Mouse (Mus musculus) testis, adult 2 months (tissue): Measurements from ENCODE around the gene Gsta4. TPM values are rescaled to one million over a fixed set of nuclear protein-coding genes. Genes with fewer than 3 reads are reported as not detected.
"Not testable (repeated sequence)": the region's sequence is repeated elsewhere in the genome, so short reads cannot be mapped to it uniquely, and the experiment has no call there.

ENCODE experiments used
- H3K27ac ChIP-seq: fragments of 200-500 bp; 2 replicates; pipeline ENCODE4 v1.5.1; 2012; ENCODE audit warnings: low read depth, low read length; ENCODE audit not compliant: control insufficient read depth, insufficient read depth
- H3K27me3 ChIP-seq: fragments of 200-500 bp; 2 replicates; pipeline ENCODE4 v1.6.1; 2012; ENCODE audit warnings: mild to moderate bottlenecking, low read length, moderate library complexity; ENCODE audit not compliant: control insufficient read depth, insufficient read depth
- H3K36me3 ChIP-seq: fragments of 200-500 bp; 2 replicates; pipeline ENCODE4 v1.6.1; 2012; ENCODE audit warnings: mild to moderate bottlenecking, low read length; ENCODE audit not compliant: control insufficient read depth, insufficient read depth
- H3K4me1 ChIP-seq: fragments of 200-500 bp; 2 replicates; pipeline ENCODE4 v1.6.1; 2012; ENCODE audit warnings: low read length; ENCODE audit not compliant: control insufficient read depth, insufficient read depth
- H3K4me3 ChIP-seq: fragments of 200-500 bp; 2 replicates; pipeline ENCODE4 v1.5.1; 2012; ENCODE audit warnings: low read depth, mild to moderate bottlenecking, low read length, moderate library complexity, mixed read lengths; ENCODE audit not compliant: control insufficient read depth
- CTCF ChIP-seq: fragments of 200-500 bp; IDR thresholded peaks from 2 replicates; pipeline ENCODE4 v1.5.1; 2012; ENCODE audit warnings: low read depth, mild to moderate bottlenecking, inconsistent platforms, low read length, moderate library complexity; ENCODE audit not compliant: control insufficient read depth, insufficient read depth, insufficient replicate concordance
- POLR2A ChIP-seq: fragments of 200-500 bp; IDR thresholded peaks from 2 replicates; pipeline ENCODE4 v1.6.1; 2012; ENCODE audit warnings: low read depth, mild to moderate bottlenecking, inconsistent platforms, low read length, moderate library complexity; ENCODE audit not compliant: control insufficient read depth
- polyA plus RNA-seq: library from polyadenylated mRNA; depleted of rRNA; stranded (reverse); fragments of >200 nt; gene quantifications from 2 replicates; pipeline ENCODE4 v1.2.3, GENCODE M21; 2012; rRNA removed

Gsta4 gene
- polyA plus RNA-seq, 1 experiment: 38.7 TPM

DNA sequence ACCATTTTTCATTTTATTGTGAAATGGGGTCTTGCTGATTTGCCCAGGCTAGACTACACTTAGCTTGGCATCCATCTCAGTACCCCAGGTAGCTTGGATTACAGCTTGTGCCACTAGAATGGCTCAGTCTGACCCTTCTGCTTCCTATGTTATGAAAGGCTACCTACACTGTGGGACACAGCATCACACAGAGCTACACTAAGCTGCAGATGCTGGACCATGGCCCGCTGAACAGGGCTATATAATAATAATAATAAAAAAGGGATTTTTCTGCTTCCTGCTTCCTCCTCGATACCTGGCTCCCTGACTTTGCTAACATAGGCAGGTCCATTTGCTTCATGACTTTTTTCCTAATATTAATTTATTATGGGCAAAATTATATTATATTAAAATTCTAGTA is 41.8 kb downstream of the Gsta4 start:
- Histone ChIP-seq H3K27ac (no peak overlapping the region), H3K27me3 (no peaks in the 10 kb centered on the region), H3K4me1 (peaks cover 2% of the 10 kb centered on the region), H3K36me3 (no peaks in the 10 kb centered on the region), H3K4me3 (no peak overlapping the region)
- TF ChIP-seq CTCF: no peak
- TF ChIP-seq POLR2A: no peak

DNA sequence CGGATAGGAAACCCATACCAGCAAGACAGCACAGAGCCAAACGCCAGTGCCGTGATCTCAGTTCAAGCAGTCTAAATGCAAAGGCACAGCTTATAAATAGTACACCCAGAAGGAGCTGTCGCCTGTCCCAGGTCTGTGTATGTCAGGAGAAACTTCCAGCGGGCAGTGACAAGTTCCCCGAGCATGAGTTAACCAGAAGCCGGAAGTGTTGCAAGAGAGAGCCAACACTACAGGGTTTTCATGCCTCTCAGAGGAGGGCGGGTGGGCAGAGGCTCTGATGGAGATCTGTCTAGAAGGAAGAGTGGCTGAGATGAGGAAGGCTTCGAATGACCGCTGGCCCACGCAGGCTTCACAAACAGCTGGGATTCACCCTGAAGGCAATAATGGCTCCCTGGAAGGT is 42.7 kb downstream of the Gsta4 start:
- Histone ChIP-seq H3K27ac (no peak overlapping the region), H3K27me3 (no peaks in the 10 kb centered on the region), H3K4me3 (no peak overlapping the region), H3K4me1 (peaks cover 2% of the 10 kb centered on the region), H3K36me3 (no peaks in the 10 kb centered on the region)
- TF ChIP-seq CTCF (no peak), POLR2A (no peak)

- no peak for TF ChIP-seq CTCF
- no peak for TF ChIP-seq POLR2A
- peaks cover 2% of the 10 kb centered on the region for H3K4me1 ChIP-seq
- H3K27ac ChIP-seq: no peak overlapping the region
- H3K4me3 ChIP-seq: no peak overlapping the region
- H3K36me3 ChIP-seq: no peaks in the 10 kb centered on the region
- H3K27me3 ChIP-seq: no peaks in the 10 kb centered on the region
Observed at GRCm38 (mm10) chr9:78228122-78228521, 45.5 kb downstream of the Gsta4 start.

- not testable (repeated sequence) for H3K36me3 ChIP-seq, H3K27ac ChIP-seq, H3K27me3 ChIP-seq, H3K4me3 ChIP-seq, H3K4me1 ChIP-seq
Observed at GRCm38 (mm10) chr9:78229658-78230057, 47.1 kb downstream of the Gsta4 start.

DNA sequence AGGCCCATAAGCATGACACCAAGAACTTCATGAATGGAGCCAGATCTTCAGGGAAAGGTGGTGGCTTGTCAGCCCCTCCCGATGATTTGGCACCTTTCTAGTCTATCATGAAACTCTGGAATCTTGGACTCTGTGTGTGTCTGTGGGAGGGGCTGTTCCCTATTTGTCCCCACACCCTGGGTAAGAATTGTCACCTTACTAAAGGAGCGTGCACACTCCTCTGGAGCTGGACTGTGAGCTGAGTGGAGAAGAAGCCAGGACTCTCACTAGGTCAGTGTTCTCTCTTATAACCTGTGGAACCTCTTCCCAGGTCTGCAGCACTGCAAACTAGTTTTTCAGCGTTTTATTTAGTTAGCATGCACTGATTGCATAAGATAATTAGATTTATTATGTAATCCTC is 47.9 kb downstream of the Gsta4 start, which contains the start of gene Gsta1:
Gene Gsta1 (plus strand): TSS at position 196 of the 400 bp plus-strand sequence.
- not testable (repeated sequence) for H3K36me3 ChIP-seq, H3K4me1 ChIP-seq, H3K4me3 ChIP-seq, H3K27ac ChIP-seq, H3K27me3 ChIP-seq

DNA sequence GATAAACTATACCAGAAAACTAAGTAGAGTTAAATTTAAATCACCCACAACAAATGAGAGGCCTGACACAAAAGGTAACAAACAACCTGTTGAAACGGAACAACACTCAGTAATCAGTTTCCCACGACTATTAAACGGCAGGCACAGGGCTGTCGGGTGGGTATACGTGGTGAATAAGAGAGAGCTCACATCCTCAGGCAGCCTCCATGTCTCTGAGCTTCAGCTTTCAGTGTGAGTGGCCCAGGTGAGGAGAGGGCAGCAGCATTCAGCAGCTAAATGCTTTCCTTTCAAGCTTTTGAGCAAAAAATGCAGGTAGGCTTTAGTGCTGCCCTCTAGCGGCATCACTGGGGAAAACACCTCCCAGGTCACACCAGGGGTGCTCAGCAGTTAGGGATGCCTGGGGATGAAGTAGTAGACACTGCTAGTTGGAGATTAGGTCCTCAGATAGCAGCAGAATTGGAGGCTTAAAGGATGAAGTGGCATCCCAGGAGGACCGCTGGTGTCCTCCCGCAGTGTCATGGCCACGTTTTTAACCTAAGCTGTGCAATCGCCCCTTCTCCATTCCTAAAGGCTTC is 50.6 kb downstream of the Gsta4 start:
- H3K36me3 ChIP-seq, H3K4me3 ChIP-seq, H3K27ac ChIP-seq, H3K27me3 ChIP-seq, H3K4me1 ChIP-seq: not testable (repeated sequence)

GRCm38 (mm10) chr9:78255683-78256470 is 73.3 kb downstream of the Gsta4 start:
- not testable (repeated sequence) for H3K27ac ChIP-seq, H3K4me3 ChIP-seq, H3K27me3 ChIP-seq, H3K4me1 ChIP-seq, H3K36me3 ChIP-seq

DNA sequence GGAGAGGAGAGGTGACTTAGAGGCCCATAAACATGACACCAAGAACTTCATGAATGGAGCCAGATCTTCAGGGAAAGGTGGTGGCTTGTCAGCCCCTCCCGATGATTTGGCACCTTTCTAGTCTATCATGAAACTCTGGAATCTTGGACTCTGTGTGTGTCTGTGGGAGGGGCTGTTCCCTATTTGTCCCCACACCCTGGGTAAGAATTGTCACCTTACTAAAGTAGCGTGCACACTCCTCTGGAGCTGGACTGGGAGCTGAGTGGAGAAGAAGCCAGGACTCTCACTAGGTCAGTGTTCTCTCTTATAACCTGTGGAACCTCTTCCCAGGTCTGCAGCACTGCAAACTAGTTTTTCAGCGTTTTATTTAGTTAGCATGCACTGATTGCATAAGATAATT is 74.3 kb downstream of the Gsta4 start, which contains the start of gene Gm3776:
Gene Gm3776 (plus strand): TSS at position 216 of the 400 bp plus-strand sequence.
- H3K4me1 ChIP-seq, H3K27ac ChIP-seq, H3K4me3 ChIP-seq, H3K36me3 ChIP-seq, H3K27me3 ChIP-seq: not testable (repeated sequence)

Other genes starting within 250 kb of the Gsta4 start
- gene Gcm1, start 130.8 kb upstream of the Gsta4 start, polyA plus RNA-seq: not detected in 2 replicates
- 46.1 and 48.8 TPM in 2 replicates for gene Fbxo9, start 73.7 kb upstream of the Gsta4 start, polyA plus RNA-seq
- 8.4 and 10.2 TPM in 2 replicates for gene Ick, start 73.6 kb upstream of the Gsta4 start, polyA plus RNA-seq
- gene Gsta1, start 47.9 kb downstream of the Gsta4 start, polyA plus RNA-seq: 0.18 TPM in 1 of 2 replicates, not detected in the other
- gene Gm3776, start 74.4 kb downstream of the Gsta4 start, polyA plus RNA-seq: not detected in 2 replicates
- gene Gm10639, start 107.1 kb downstream of the Gsta4 start, polyA plus RNA-seq: not detected in 2 replicates
- gene Omt2a, start 132.0 kb downstream of the Gsta4 start, polyA plus RNA-seq: not detected in 2 replicates
- not detected in 2 replicates for gene Omt2b, start 144.8 kb downstream of the Gsta4 start, polyA plus RNA-seq
- gene Gsta2, start 173.0 kb downstream of the Gsta4 start, polyA plus RNA-seq: 8.7 and 12.8 TPM in 2 replicates
- gene Dppa5a, start 185.4 kb downstream of the Gsta4 start, polyA plus RNA-seq: 0.47 and 1.2 TPM in 2 replicates
- not detected in 2 replicates for gene Ooep, start 196.0 kb downstream of the Gsta4 start, polyA plus RNA-seq
- gene Ddx43, start 213.0 kb downstream of the Gsta4 start, polyA plus RNA-seq: 3.0 and 4.0 TPM in 2 replicates